Mouse (Mus musculus) adipocyte (in vitro differentiated cells): Measurements from ENCODE around the gene Ms4a4a.
"Not testable (repeated sequence)": the region's sequence is repeated elsewhere in the genome, so short reads cannot be mapped to it uniquely, and the experiment has no call there.

ENCODE experiments used
- DNase-seq: peaks from one replicate; pipeline ENCODE4 v3.0.0-alpha.2; 2016; ENCODE audit warnings: low spot score

The Ms4a4a gene

DNA sequence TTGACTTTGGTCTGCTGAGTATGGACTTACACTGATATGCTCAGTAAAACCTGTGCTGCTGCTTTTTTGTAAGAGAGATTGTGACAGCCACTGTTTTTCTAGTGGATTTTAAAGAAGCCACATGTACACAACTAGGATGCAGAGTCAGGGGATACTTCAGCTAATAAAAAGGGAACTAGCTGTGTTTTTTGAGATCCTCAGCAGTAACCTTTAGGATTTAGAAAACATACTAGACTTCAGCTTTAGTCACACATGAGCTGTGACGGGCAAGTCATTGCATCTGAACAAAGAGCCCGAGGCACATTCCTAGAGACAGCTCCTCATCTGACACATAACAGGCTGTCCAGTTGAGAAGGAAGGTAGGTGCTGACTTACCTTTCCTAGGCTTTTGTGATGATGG, at the start of gene Ms4a4a:
TSS of gene Ms4a4a (plus strand) at position 251 of the 400 bp plus-strand sequence.
- DNase-seq, result no peak

GRCm38 (mm10) chr19:11335932-11336331, 39.4 kb upstream of the Ms4a4a start, which contains the start of gene Ms4a7:
Gene Ms4a7, minus strand, starts transcription at chr19:11336146.
- DNase-seq, result no peak

DNA sequence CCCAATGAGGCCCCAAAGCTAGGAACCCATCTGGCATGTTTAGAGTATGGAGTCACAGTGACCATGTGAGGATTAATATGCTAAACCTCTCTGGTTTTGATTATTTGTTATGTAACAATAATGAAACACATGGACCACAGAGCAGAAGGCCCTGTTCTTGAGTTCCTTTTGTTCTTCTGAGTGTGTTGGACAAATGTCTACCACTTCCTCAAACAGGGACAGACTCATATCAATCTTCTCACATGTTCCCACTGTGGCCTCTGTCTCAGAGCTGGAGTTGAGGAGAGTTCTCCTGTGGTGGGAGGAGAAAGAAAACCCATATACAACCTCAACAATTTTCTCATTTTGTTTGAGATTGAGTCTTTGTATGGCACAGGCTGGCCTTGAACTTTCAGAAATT, 32.2 kb upstream of the Ms4a4a start:
- no peak for DNase-seq

DNA sequence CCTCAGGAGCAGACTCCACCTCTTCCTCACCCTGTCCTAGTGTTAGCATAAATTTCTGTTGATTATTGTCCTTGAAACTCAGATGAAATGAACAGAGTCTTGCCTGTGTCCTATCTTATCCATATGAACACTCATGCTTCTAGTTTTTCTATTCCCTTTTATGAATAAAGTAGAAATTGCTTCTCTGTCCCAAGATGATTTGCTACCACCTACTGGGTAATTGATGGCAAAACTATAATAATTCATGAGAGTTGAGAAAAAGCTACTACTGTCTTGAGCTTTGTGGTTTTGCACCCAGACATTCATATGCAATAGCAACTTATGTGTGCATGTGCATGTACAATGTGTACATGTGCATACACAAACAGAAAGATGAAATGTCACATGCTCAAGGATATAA, 31.3 kb upstream of the Ms4a4a start:
- no peak for DNase-seq

DNA sequence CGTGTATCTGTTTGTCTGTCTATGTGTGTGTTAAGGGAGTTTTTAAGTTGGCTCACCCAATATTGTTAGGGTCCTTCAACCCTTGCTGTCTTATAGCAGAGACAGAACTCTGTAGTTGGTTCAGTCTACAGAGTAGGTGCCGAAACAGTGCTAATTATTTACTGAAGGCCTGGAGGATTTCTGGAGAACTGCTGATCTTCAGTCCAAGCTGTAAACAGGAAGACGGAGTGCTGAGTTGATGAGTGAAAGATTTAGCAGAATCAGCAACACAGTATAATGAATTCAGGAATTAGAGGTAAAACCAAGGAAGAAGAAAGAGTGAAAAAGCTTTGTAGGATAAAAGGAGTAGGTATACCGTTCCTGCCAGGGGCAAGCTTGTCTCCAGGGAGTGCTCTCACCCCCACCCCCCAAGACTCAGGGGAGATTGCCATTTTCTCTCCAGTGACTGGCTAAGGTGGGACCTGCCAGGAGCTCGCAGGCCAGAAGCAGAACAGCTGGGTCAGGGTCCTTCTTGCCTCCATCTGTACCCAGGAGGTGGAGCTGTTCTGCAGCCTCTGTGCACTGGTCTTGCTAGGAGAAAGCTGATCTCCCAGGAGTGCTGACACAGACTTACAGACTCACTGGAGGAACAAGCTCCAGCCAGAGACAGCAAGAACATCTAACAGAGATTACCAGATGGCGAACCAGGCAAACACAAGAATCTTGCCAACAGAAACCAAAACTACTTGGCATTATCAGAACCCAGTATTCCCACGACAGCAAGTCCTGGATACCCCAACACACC, 25.4 kb upstream of the Ms4a4a start:
- no peak for DNase-seq

DNA sequence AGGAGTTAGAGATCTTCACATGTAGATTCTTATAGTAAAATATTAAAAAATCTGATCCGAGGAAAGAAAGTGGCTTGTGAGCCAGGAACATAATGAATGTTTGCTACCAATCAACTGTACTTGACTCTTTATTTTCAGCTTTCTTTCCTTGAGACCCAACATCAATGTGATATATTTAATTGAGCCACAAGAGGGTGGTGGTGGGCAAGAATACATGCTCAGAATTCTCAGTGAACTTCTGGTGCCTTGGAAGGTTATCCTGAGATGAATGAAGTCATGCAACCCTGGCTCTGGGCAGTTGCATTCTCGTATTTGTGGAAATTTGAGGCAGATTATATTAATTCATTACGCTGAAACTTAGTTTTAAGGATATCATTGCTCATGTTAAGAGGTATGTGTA, 23.4 kb upstream of the Ms4a4a start:
- DNase-seq, result no peak

GRCm38 (mm10) chr19:11355730-11356129, 19.6 kb upstream of the Ms4a4a start:
- no peak for DNase-seq

GRCm38 (mm10) chr19:11360106-11360505, 15.2 kb upstream of the Ms4a4a start:
- no peak for DNase-seq

DNA sequence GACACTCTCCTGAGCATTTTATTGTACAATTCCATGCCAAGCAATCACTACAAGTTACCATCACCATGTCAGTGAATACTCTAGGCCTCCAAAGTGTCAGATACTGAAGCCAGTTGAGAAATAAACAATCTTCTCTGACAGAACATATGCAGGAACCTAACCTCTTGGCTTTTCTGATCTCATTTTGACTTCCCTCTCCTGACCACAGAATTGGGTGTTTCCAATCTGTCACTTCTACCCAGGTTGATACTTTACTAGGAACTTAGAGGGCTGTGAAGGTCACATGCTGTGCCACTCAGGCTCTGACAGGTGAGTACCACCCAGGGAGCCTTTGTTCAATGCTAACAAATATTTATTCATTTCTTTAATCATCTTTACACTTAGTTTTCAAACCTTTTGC, 13.3 kb upstream of the Ms4a4a start:
- DNase-seq, result no peak

DNA sequence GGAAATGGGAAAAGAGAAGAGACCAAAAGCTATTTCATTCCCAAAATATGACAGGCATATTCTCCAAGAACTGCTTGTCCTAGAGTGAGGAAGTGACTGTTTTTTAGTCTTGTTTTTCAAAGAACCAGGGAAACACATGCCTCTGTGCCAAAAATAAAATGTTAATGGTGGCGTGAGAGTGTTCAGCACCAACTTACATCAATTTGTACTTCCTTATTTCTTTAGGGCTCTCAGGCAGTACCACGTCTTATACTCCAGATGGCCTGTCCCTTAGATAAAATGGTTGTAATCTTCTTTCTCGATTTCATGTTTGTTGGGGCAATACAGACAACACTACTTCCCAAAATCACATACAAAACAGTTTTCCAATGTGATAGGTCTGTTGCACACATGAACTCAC, 7.0 kb upstream of the Ms4a4a start:
- DNase-seq, result no peak

- no peak for DNase-seq
Measured at GRCm38 (mm10) chr19:11371181-11371580, 4.1 kb upstream of the Ms4a4a start.

GRCm38 (mm10) chr19:11376399-11376798, 1.1 kb downstream of the Ms4a4a start:
- DNase-seq, result no peak

- no peak for DNase-seq
Measured at GRCm38 (mm10) chr19:11387109-11387508, 11.8 kb downstream of the Ms4a4a start.

DNA sequence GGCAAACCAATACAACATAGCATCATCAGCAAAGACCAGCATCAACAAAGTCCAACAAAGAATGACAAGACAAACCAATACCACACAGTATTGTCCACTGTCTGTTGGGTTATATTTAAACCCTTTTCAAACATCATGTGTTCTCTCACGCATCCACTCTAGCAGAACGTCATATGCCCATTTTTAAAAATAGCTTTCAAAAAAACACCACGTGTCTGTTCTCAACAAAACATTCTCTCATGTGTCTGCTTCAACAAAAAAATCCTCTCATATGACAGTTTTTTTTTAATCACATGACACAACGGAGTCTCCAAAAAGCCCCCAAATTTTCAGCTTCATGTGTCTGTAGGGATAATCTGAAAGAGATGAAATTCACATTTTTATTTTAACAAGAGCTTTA, 12.4 kb downstream of the Ms4a4a start:
- no peak for DNase-seq

DNA sequence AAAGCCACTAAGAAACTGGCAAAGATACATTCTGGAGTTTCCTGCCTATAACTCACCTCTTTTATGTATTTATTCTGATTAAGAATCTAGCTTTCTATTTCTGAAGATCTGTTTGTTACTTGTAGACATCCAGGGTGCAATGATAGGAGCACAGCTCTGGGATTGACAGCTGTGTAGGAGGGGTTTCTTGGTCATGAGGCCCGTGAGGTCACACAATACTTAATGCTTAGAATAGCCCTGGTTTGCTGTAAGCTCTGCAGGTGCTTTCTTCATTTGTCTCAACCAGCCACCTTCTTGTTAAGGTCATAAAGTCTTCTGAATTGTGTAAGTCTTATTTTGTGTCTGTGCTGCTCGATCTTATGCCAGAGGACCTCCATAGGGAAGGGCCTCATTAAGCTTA, 13.6 kb downstream of the Ms4a4a start:
- DNase-seq, result no peak

DNA sequence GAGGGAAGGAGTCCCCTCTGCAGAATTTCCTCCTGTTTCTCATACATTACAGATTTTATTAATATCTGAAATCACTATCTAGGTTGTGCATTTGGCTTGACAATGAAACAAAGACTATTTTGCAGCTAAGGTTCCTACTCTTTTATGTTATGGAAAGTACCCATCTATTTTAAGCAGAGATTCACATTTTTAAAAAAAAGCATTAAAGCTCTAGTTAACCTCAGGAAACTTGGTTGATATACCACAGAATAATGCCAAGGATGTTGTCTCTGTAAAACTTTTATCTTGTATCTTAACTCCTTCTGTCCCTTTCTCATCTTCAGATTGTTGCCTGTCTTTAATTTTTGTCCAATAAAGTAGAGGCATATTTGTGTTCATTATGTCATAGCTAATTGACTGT, 20.4 kb downstream of the Ms4a4a start:
- DNase-seq, result no peak

DNA sequence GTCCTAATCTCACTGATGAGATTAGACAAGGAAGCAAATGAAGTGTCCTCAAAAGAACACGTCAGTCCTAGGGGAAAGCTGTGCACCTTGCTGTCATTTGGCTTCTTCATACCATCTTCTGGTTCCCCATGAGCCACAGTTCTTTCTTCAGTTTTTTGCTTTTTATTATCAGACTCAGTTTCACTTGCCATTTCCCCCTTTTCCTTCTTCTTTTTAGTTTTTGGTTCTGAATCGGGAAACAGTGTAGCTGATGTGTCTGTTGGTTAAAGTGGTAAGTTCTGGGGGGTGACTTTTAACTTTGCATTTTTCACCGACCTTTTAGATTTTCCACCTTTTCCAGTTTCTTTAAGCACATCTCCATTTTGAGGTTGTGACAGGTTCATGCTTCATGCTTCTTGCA, 29.2 kb downstream of the Ms4a4a start, which contains the start of gene Ms4a4c:
TSS of gene Ms4a4c (plus strand) at position 244 of the 400 bp plus-strand sequence.
- DNase-seq, result no peak

DNA sequence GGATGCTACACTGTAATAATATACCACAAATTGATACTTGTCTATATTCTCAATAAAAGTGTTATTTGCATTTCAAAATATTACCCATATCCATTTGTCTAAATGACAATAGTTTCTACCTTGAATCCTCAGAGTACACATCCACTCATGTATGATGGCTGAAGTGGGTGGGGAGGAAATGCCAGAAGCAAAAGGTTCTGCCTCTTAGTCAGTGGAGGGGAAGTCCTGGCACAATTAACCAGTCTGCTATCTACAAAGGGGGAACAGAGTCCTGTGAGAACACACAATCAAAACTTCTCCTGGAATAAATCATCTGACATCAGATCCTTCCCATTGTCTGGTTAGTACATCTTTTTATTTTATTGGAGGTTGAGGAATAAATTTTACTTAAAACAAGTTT, 32.1 kb downstream of the Ms4a4a start:
- DNase-seq, result no peak

- DNase-seq, result no peak
Measured at GRCm38 (mm10) chr19:11408591-11408990, 33.3 kb downstream of the Ms4a4a start.

DNA sequence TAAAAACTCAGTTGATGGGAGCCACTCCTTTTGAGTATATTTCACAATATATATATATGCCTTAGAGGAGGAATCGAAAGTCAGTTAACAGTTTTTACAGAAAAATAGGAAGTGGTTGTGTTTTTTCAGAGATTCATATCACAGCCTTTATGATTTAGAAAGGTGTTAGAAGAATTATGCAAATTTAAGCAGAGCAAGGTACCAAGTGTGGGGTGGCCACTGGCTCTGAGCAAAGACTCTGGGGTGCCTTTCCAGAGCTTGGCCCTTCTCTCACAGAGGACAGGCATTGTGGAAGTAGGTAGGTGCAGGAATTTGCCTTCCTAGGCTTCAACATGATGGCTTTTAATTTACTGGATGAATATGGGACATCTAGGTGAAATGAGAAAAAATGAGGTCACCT, 36.3 kb downstream of the Ms4a4a start:
- DNase-seq, result no peak

- DNase-seq, result no peak
Measured at GRCm38 (mm10) chr19:11414084-11414483, 38.8 kb downstream of the Ms4a4a start.

DNA sequence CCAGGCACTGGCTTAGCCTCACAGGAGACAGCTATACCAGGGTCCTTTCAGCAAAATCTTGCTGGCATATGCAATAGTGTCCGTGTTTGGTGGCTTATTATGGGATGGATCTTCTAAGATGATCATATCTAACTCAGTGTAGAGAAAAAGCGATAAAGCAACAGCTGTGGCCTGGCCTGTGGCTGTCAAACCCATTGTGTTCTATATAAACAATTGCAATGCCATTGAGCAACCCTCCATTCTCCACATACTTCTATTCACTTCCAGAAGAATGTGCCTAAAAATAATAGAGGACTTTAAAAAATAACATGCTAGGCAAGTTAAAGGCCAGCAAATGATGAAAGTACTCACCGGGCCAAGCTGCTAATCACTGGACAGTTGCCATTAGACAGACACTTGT, 40.3 kb downstream of the Ms4a4a start:
- DNase-seq, result no peak

- DNase-seq, result not testable (repeated sequence)
Measured at GRCm38 (mm10) chr19:11418865-11419264, 43.5 kb downstream of the Ms4a4a start.

- not testable (repeated sequence) for DNase-seq
Measured at GRCm38 (mm10) chr19:11431209-11431608, 55.9 kb downstream of the Ms4a4a start.
